Mouse (Mus musculus) right cerebral cortex, postnatal 36 days (tissue): ENCODE results near the gene Sorcs2.

ENCODE experiments used
- DNase-seq, 2 experiments: peaks; one replicate each; pipeline ENCODE4 v3.0.0; 2022; ENCODE audit warnings: low spot score in 2 of 2, mixed read lengths in 1 of 2

The Sorcs2 gene

GRCm38 (mm10) chr5:36130393-36131011, 267.4 kb downstream of the Sorcs2 start:
- DNase-seq = no peak

- no peak for DNase-seq
Observed at GRCm38 (mm10) chr5:36129661-36130060, 268.3 kb downstream of the Sorcs2 start.

- DNase-seq = no peak
Observed at GRCm38 (mm10) chr5:36128513-36128912, 269.4 kb downstream of the Sorcs2 start.

- no peak for DNase-seq
Observed at GRCm38 (mm10) chr5:36124993-36125392, 272.9 kb downstream of the Sorcs2 start.

- no peak for DNase-seq
Observed at GRCm38 (mm10) chr5:36122987-36123386, 275.0 kb downstream of the Sorcs2 start.

- DNase-seq = no peak
Observed at GRCm38 (mm10) chr5:36120931-36121341, 277.0 kb downstream of the Sorcs2 start.

- no peak for DNase-seq
Observed at GRCm38 (mm10) chr5:36118061-36118460, 279.9 kb downstream of the Sorcs2 start.

- no peak for DNase-seq
Observed at GRCm38 (mm10) chr5:36115519-36115918, 282.4 kb downstream of the Sorcs2 start.

GRCm38 (mm10) chr5:36113696-36114095, 284.2 kb downstream of the Sorcs2 start:
- DNase-seq = no peak

GRCm38 (mm10) chr5:36112696-36113095, 285.2 kb downstream of the Sorcs2 start:
- no peak for DNase-seq

- no peak for DNase-seq
Observed at GRCm38 (mm10) chr5:36111516-36111915, 286.4 kb downstream of the Sorcs2 start.

- no peak for DNase-seq
Observed at GRCm38 (mm10) chr5:36108339-36108887, 289.5 kb downstream of the Sorcs2 start.

- no peak for DNase-seq
Observed at GRCm38 (mm10) chr5:36103483-36103882, 294.5 kb downstream of the Sorcs2 start.

- DNase-seq = no peak
Observed at GRCm38 (mm10) chr5:36101129-36101528, 296.8 kb downstream of the Sorcs2 start.

- no peak for DNase-seq
Observed at GRCm38 (mm10) chr5:36100488-36100887, 297.5 kb downstream of the Sorcs2 start.

GRCm38 (mm10) chr5:36099662-36100061, 298.3 kb downstream of the Sorcs2 start:
- DNase-seq = no peak

GRCm38 (mm10) chr5:36096046-36096445, 301.9 kb downstream of the Sorcs2 start:
- no peak for DNase-seq

GRCm38 (mm10) chr5:36090036-36090435, 307.9 kb downstream of the Sorcs2 start:
- no peak for DNase-seq

- no peak for DNase-seq
Observed at GRCm38 (mm10) chr5:36089243-36089642, 308.7 kb downstream of the Sorcs2 start.

- no peak for DNase-seq
Observed at GRCm38 (mm10) chr5:36086931-36087330, 311.0 kb downstream of the Sorcs2 start.

GRCm38 (mm10) chr5:36085621-36086020, 312.3 kb downstream of the Sorcs2 start:
- DNase-seq = peak; percentile 82 to 90

GRCm38 (mm10) chr5:36083869-36084565, 313.9 kb downstream of the Sorcs2 start:
- DNase-seq = no peak

GRCm38 (mm10) chr5:36081021-36081420, 316.9 kb downstream of the Sorcs2 start:
- DNase-seq = no peak
